Mouse (Mus musculus) myocyte (in vitro differentiated cells): Measurements from ENCODE around the gene H2al1d.
"Not testable (repeated sequence)": the region's sequence is repeated elsewhere in the genome, so short reads cannot be mapped to it uniquely, and the experiment has no call there.

ENCODE experiments used
- CEBPB ChIP-seq: IDR thresholded peaks from 2 replicates; pipeline ENCODE4 v1.6.1; 2011; ENCODE audit warnings: mild to moderate bottlenecking, moderate library complexity; ENCODE audit not compliant: poor library complexity, insufficient read depth, severe bottlenecking
- E2F4 ChIP-seq: IDR thresholded peaks from one replicate; pipeline ENCODE4 v1.6.1; 2011; ENCODE audit warnings: mild to moderate bottlenecking, control low read depth, moderate library complexity; ENCODE audit not compliant: insufficient read depth
- MAX ChIP-seq: IDR thresholded peaks from one replicate; pipeline ENCODE4 v1.6.1; 2011; ENCODE audit warnings: low read depth, mild to moderate bottlenecking, control low read depth
- MYOD1 ChIP-seq, 3 experiments: IDR thresholded peaks; one replicate each; pipeline ENCODE4 v1.6.1; 2011; ENCODE audit warnings: control low read depth in 2 of 3, low read depth in 2 of 3, mild to moderate bottlenecking in 2 of 3, moderate library complexity in 1 of 3; ENCODE audit not compliant: insufficient read length in 2 of 3, control insufficient read depth in 1 of 3
- MYOG ChIP-seq, 3 experiments: IDR thresholded peaks; one replicate each; pipeline ENCODE4 v1.6.1; 2011; ENCODE audit warnings: control low read depth in 2 of 3, low read depth in 2 of 3, mild to moderate bottlenecking in 2 of 3; ENCODE audit not compliant: insufficient read length in 2 of 3, control insufficient read depth in 1 of 3, insufficient read depth in 1 of 3
- POLR2A ChIP-seq: IDR thresholded peaks from one replicate; pipeline ENCODE4 v1.6.1; 2011; ENCODE audit warnings: low read depth, mild to moderate bottlenecking, control low read depth, moderate library complexity; ENCODE audit not compliant: insufficient read length
- POLR2AphosphoS2 ChIP-seq: IDR thresholded peaks from one replicate; pipeline ENCODE4 v1.6.1; 2011; ENCODE audit warnings: low read depth, control low read depth; ENCODE audit not compliant: insufficient read length
- SRF ChIP-seq: IDR thresholded peaks from one replicate; pipeline ENCODE4 v1.6.1; 2011; ENCODE audit warnings: low read depth; ENCODE audit not compliant: control insufficient read depth, insufficient read length
- TCF12 ChIP-seq: IDR thresholded peaks from one replicate; pipeline ENCODE4 v1.6.1; 2011; ENCODE audit warnings: mild to moderate bottlenecking, control low read depth; ENCODE audit not compliant: poor library complexity, insufficient read depth, severe bottlenecking
- TCF3 ChIP-seq: IDR thresholded peaks from one replicate; pipeline ENCODE4 v1.6.1; 2011; ENCODE audit warnings: low read depth, control low read depth; ENCODE audit not compliant: insufficient read length
- USF1 ChIP-seq: IDR thresholded peaks from one replicate; pipeline ENCODE4 v1.6.1; 2011; ENCODE audit warnings: low read depth, mild to moderate bottlenecking, control low read depth, moderate library complexity

- not testable (repeated sequence) for TF ChIP-seq MYOG (IDR thresholded peaks at IDR 0.05; ENCODE audit: control insufficient read depth in 1 of 3, insufficient read depth in 1 of 3, insufficient read length in 2 of 3, low read depth in 2 of 3); MYOD1 (IDR thresholded peaks at IDR 0.05; ENCODE audit: control insufficient read depth in 1 of 3, insufficient read length in 2 of 3, low read depth in 2 of 3); POLR2A; POLR2AphosphoS2; MAX; TCF12; E2F4; USF1; CEBPB; TCF3; SRF
These were observed at the start of gene H2al1d for GRCm38 (mm10) chrX:11308524-11308923.
